Mouse (Mus musculus): Measurements from ENCODE around the gene Slc12a9. TPM values are rescaled to one million over a fixed set of nuclear protein-coding genes. Genes with fewer than 3 reads are reported as not detected.
A peak's percentile ranks its signal among the peaks of the same experiment; 100 is the strongest.

Gene Slc12a9
- total RNA-seq (2017): 2.1 and 5.8 TPM in 2 replicates

- ATAC-seq (replicated peaks; ENCODE audit: low read depth, poor library complexity, severe bottlenecking): peak; percentile 95
These were observed at the start of gene Slc12a9 for GRCm38 (mm10) chr5:137333512-137334174. TSS of gene Slc12a9 (minus strand) at chr5:137333597.

GRCm38 (mm10) chr5:137381152-137381551, 47.8 kb upstream of the Slc12a9 start:
- peak; percentile 85 for ATAC-seq (replicated peaks; ENCODE audit: low read depth, poor library complexity, severe bottlenecking)

GRCm38 (mm10) chr5:137377603-137378002, 44.2 kb upstream of the Slc12a9 start:
- no peak for ATAC-seq (replicated peaks; ENCODE audit: low read depth, poor library complexity, severe bottlenecking)

- 0 out of 2 replicates have a peak, but pooled peaks have one; percentile 19 for ATAC-seq (replicated peaks; ENCODE audit: low read depth, poor library complexity, severe bottlenecking)
These were observed 43.8 kb upstream of the Slc12a9 start for GRCm38 (mm10) chr5:137377176-137377575.

GRCm38 (mm10) chr5:137376722-137377121, 43.3 kb upstream of the Slc12a9 start:
- no peak for ATAC-seq (replicated peaks; ENCODE audit: low read depth, poor library complexity, severe bottlenecking)

GRCm38 (mm10) chr5:137376198-137376597, 42.8 kb upstream of the Slc12a9 start:
- ATAC-seq (replicated peaks; ENCODE audit: low read depth, poor library complexity, severe bottlenecking): no peak

DNA sequence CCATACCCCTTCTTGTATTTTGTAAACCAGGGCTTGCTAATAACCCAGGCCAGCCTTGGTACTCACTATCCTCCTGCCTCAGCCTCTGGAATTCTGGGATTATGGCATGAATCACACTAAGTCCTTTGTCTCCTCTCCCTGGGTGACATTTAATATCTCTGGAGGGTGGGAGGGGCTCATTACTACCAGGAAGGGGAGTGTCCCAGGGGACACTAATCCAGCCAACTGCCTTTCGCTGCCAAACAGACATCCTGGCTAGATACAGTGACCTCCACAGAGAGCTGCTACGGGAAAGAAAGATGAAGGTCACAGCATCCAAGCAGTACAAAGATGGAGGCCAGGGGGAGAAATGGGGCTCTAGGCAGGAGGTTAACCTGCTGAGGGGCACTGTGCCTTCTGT, 42.2 kb upstream of the Slc12a9 start:
- ATAC-seq (replicated peaks; ENCODE audit: low read depth, poor library complexity, severe bottlenecking): no peak

- no peak for ATAC-seq (replicated peaks; ENCODE audit: low read depth, poor library complexity, severe bottlenecking)
These were observed 41.2 kb upstream of the Slc12a9 start for GRCm38 (mm10) chr5:137374521-137375080.

DNA sequence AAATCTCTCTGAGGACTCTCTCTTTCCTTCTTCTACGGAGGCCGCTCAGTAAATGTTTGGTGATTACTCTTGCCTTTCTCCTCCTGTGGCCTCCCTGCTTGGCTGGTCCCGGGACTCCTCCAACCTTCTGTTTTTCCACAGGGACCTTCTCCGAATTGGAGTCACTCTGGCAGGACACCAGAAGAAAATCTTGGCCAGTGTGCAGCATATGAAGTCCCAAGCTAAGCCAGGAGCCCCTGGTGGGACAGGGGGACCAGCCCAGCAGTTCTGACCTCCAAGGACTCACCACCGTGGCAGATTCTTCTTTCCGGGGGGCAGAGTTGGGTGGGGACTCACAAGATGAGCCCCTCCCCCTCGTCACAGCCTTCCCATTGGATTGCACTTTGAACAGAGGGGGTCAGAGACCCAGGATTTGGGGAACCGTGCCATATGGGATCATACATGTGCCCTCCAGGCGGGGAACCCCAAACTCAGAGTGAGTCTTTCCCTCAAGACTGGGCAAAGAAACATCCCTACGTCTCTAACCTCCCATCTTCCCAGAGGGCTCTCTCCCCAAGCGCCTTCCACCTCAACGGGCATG, 40.1 kb upstream of the Slc12a9 start:
- ATAC-seq (replicated peaks; ENCODE audit: low read depth, poor library complexity, severe bottlenecking): no peak

DNA sequence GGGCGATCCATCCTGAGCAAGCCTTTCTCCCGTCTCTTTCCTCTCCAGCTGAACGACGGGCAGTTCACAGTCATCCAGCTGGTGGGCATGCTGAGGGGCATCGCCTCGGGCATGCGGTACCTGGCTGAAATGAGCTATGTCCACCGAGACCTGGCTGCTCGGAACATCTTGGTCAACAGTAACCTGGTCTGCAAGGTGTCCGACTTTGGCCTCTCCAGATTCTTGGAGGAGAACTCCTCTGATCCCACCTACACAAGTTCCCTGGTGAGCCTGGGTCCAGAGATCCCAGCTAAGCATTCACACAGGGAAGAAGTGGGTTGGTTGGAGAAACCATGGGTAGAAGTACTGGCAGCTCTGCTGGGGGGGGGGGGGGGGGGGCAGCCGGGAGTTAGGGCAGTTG, 36.3 kb upstream of the Slc12a9 start:
- no peak for ATAC-seq (replicated peaks; ENCODE audit: low read depth, poor library complexity, severe bottlenecking)

- no peak for ATAC-seq (replicated peaks; ENCODE audit: low read depth, poor library complexity, severe bottlenecking)
These were observed 25.0 kb upstream of the Slc12a9 start for GRCm38 (mm10) chr5:137358382-137358781.

DNA sequence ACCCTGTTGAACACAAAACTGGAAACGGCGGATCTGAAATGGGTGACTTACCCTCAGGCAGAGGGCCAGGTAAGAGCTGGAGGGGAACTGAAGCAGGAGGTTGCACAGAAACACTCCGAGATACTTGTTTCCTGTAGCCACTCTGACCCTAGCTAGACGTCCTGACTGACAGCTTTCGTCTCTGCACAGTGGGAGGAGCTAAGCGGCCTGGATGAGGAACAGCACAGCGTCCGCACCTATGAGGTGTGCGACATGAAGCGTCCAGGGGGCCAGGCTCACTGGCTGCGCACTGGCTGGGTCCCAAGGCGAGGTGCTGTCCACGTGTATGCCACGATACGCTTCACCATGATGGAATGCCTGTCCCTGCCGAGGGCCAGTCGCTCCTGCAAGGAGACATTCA, 20.7 kb upstream of the Slc12a9 start:
- no peak for ATAC-seq (replicated peaks; ENCODE audit: low read depth, poor library complexity, severe bottlenecking)

GRCm38 (mm10) chr5:137352011-137352975, 18.9 kb upstream of the Slc12a9 start:
- no peak for ATAC-seq (replicated peaks; ENCODE audit: low read depth, poor library complexity, severe bottlenecking)

DNA sequence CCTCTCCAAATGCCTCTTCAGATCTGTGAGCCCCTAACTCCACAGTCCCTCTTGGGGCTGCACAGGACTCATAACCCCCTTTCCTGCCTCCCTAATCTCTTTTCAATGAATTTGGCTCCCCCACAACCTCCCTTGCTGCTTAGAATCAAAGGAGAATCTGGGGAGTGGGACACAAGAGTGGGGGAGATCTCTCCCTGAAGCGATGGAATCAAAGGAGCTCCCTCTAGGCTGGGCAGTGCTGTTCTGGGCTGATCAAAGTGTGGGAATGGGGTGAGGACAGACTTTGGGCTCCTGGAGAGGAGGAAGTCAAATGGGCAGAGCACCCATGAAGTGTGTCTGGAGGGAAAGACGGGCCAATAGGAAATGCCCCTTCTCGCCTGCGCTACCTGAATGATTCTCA, 18.0 kb upstream of the Slc12a9 start:
- ATAC-seq (replicated peaks; ENCODE audit: low read depth, poor library complexity, severe bottlenecking): no peak

GRCm38 (mm10) chr5:137351058-137351380, 17.6 kb upstream of the Slc12a9 start:
- no peak for ATAC-seq (replicated peaks; ENCODE audit: low read depth, poor library complexity, severe bottlenecking)

GRCm38 (mm10) chr5:137350205-137351057, 17.0 kb upstream of the Slc12a9 start:
- no peak for ATAC-seq (replicated peaks; ENCODE audit: low read depth, poor library complexity, severe bottlenecking)

DNA sequence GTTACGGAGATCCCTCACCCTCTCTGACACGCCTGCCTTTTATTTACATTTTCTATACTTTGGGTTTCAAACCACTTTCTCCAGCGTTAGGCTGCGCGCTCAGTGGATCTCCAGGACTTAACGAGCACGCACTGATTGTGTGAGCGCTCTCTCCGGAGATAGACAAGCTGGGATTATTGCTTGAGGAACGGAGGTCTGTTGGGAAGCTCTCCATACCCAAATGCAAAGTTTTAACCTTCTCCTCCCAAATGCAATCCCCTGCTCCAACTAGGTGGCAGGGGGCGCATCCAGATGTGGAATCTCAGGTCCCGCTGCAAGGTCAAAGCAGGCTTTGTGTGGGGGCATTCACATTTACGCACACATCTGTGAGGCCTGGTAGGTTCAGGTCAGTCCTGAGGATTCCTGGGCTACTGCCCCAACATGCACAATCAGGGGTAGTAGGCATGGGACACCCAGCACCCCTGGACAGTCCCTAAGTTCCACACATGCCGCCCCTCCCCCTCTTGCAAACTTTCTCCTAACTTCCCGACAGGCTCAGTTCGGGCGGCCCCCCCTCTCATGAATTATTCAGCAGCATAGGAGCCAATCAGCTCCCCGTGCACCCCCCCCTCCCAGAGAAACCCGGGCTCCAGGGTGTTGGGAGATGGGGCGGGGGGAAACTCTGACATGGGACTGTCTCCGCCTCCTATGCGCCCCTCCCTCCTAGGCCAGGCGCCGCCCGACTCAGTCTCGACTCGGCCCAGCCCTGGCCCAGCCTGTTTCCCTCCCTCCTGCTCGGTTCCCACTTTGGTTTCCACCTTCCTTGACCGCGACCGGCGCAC, 16.2 kb upstream of the Slc12a9 start, which contains the start of gene Ephb4:
Ephb4 (plus strand) TSS at position 726 of the 821 bp plus-strand sequence.
- peak; percentile 50 for ATAC-seq (replicated peaks; ENCODE audit: low read depth, poor library complexity, severe bottlenecking)

- ATAC-seq (replicated peaks; ENCODE audit: low read depth, poor library complexity, severe bottlenecking): no peak
These were observed 15.3 kb upstream of the Slc12a9 start for GRCm38 (mm10) chr5:137348482-137349383.
